ENCODE assay signal across 25 mouse cellular contexts in the genomic region with DNA sequence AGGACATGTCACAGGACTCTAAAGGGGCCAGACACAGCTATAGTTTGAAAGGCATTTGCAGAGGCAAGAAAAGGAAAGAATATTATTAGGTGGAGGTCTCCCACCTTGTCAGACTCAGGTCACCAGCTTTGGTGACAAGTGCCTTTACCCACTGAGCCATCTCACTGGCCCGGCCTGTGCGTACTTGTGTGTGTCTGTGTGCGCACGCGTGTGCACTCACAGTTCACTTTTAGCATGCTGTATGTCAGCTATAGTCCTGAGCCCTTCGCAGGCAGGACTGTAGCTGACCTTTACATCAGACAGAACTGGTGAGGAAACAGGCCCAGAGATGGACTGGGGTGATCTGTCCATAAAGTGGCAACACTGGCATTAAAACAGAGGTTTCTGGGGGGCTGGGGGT. TPM values are rescaled to one million over a fixed set of nuclear protein-coding genes. Genes with fewer than 3 reads are reported as not detected.
DNase-seq lines count a peak whose midpoint lies in the region; ATAC-seq and TF ChIP-seq lines count a peak whose summit lies in the region.
"Had no signal": no experiment of that assay in that cellular context is flagged by ENCODE, and none has a peak within 500 bp of the region (broad histone marks: within the 10 kb centered on the region; RNA-seq: fewer than 3 reads in every experiment).

No protein-coding gene starts in this region.

- ATAC-seq in erythroid progenitor cell, adult 5-6 weeks (replicated peaks; ENCODE audit: low FRiP score, poor library complexity, severe bottlenecking): no peak
- ATAC-seq: forebrain, embryonic 14.5 days had no signal

- peaks cover 24% of the 10 kb centered on the region; the same call in 1 of the 2 replicates for H3K79me2 ChIP-seq in liver, adult 2 months (ENCODE audit: control insufficient read depth, insufficient read depth, low read length)

- peak overlapping the region; percentile 95 for H3K27ac ChIP-seq in liver, adult 2 months (replicated peaks; ENCODE audit: insufficient read depth, low read depth, low read length)
- H3K27ac ChIP-seq in limb, embryonic 10.5 days: peak overlapping the region; percentile 46
- H3K27ac ChIP-seq: hindbrain, embryonic 14.5 days; liver, embryonic 13.5 days; midbrain, embryonic 12.5 days had no signal

- H3K9ac ChIP-seq in liver, adult 2 months (ENCODE audit: low read depth, low read length): peak overlapping the region; percentile 67
- H3K9ac ChIP-seq: hindbrain, embryonic 14.5 days; liver, embryonic 13.5 days; midbrain, embryonic 12.5 days had no signal

- H3K9me3 ChIP-seq in limb, embryonic 10.5 days (replicated peaks): no peaks in the 10 kb centered on the region
- H3K9me3 ChIP-seq: liver, embryonic 13.5 days; midbrain, embryonic 12.5 days had no signal

- peak overlapping the region; percentile 10 for H3K4me3 ChIP-seq in liver, adult 2 months (ENCODE audit: insufficient read depth, low read depth, low read length)
- no peak overlapping the region for H3K4me3 ChIP-seq in limb, embryonic 10.5 days
- H3K4me3 ChIP-seq: liver, embryonic 13.5 days; midbrain, embryonic 12.5 days had no signal

- peak; percentile 34 for DNase-seq in liver, adult 2 months (ENCODE audit: extremely low read depth, low read depth, low spot score)
- no peak for DNase-seq in liver
- peak; percentile 40 for DNase-seq in thymus, postnatal 4 days
- DNase-seq in thymus, postnatal 14 days: no peak
- no peak for DNase-seq in limb, embryonic 10.5 days (ENCODE audit: low spot score)
- no peak for DNase-seq in adrenal gland, postnatal 36 days
- DNase-seq: adrenal gland, postnatal 25 days; cerebellum, adult 11-12 months; cerebellum, postnatal 25 days; embryo, embryonic 11 days; heart, postnatal 36 days; kidney, postnatal 36 days; liver, embryonic 13.5 days had no signal

- TF ChIP-seq POLR2A in liver, adult 2 months (IDR thresholded peaks at IDR 0.05; ENCODE audit: extremely low read depth, insufficient read depth, low read length): no peak

- TF ChIP-seq CTCF in liver, adult 2 months (IDR thresholded peaks at IDR 0.05; ENCODE audit: low read depth, low read length): no peak

- no peaks in the 10 kb centered on the region for H3K36me3 ChIP-seq in liver, adult 2 months (ENCODE audit: control insufficient read depth, insufficient read depth, low read length)
- no peaks in the 10 kb centered on the region for H3K36me3 ChIP-seq in limb, embryonic 10.5 days
- H3K36me3 ChIP-seq: liver, embryonic 13.5 days; midbrain, embryonic 12.5 days had no signal

- WGBS in liver, adult 2 months: 72% methylated on average over 6 of the region's 6 CpGs
- 96% methylated on average over 6 of the region's 6 CpGs for WGBS in limb, embryonic 10.5 days

- no peaks in the 10 kb centered on the region for H3K27me3 ChIP-seq in liver, adult 2 months (ENCODE audit: control insufficient read depth, insufficient read depth, low read length)
- peaks cover 28% of the 10 kb centered on the region for H3K27me3 ChIP-seq in limb, embryonic 10.5 days (ENCODE audit: low read depth, poor library complexity, severe bottlenecking)

- peaks cover 27% of the 10 kb centered on the region for H3K4me1 ChIP-seq in liver, adult 2 months (ENCODE audit: control insufficient read depth, insufficient read depth, low read length)
- peaks cover 30% of the 10 kb centered on the region for H3K4me1 ChIP-seq in limb, embryonic 10.5 days

RNA-seq across cellular contexts. Expression of a gene that starts 4.7 kb away (rescaled TPM):
- 17.6 and 21.8 TPM in 2 replicates for total RNA-seq in liver, adult 2 months (2014; rRNA removed)
- polyA plus RNA-seq in liver, adult 2 months (2012; rRNA removed): 25.2 and 25.8 TPM in 2 replicates
- 0.36 and 1.2 TPM in 2 replicates for polyA plus RNA-seq in limb, embryonic 10.5 days (2016; fragmentation: Nextera tagmentation; extraction: Ambion mirVana)
- total RNA-seq in erythroid progenitor cell, adult 5-6 weeks (2015; ENCODE audit: low replicate concordance): 2.2 and 2.5 TPM in 2 replicates
- 0.51 and 3.0 TPM in 2 replicates for total RNA-seq in erythroid progenitor cell, adult 5-6 weeks (2017; ENCODE audit: low replicate concordance)
- total RNA-seq in adrenal gland, postnatal 36 days (2021): under 1 TPM in 1 of 2 experiments, not detected in 1; 0.26 TPM
- total RNA-seq: adrenal gland, postnatal 25 days; MEL had no signal
- polyA plus RNA-seq: neural tube, embryonic 14.5 days had no signal

RNA-seq across cellular contexts. Expression of a gene that starts 14.4 kb away (rescaled TPM):
- total RNA-seq in liver, adult 2 months (2014; rRNA removed): 1.1 and 1.5 TPM in 2 replicates
- 0.15 and 0.32 TPM in 2 replicates for polyA plus RNA-seq in liver, adult 2 months (2012; rRNA removed)
- not detected in 2 replicates for polyA plus RNA-seq in limb, embryonic 10.5 days (2016; fragmentation: Nextera tagmentation; extraction: Ambion mirVana)
- total RNA-seq in erythroid progenitor cell, adult 5-6 weeks (2015; ENCODE audit: low replicate concordance): not detected in 2 replicates
- not detected in 2 replicates for total RNA-seq in erythroid progenitor cell, adult 5-6 weeks (2017; ENCODE audit: low replicate concordance)
- total RNA-seq in adrenal gland, postnatal 36 days (2021): not detected
- total RNA-seq: adrenal gland, postnatal 25 days; MEL had no signal
- polyA plus RNA-seq: forebrain, embryonic 14.5 days; gonadal fat pad, adult 2 months; heart, embryonic 11.5 days; intestine, embryonic 14.5 days; kidney, embryonic 14.5 days; liver, embryonic 13.5 days; lung, postnatal 0 days; midbrain, embryonic 12.5 days; neural tube, embryonic 14.5 days; stomach, embryonic 14.5 days had no signal

Comparison
In these comparisons a context has a peak if more than half of its experiments do, and no peak if none do; other contexts are left out.
1. DNase-seq: peak in liver, adult 2 months (single experiment) and thymus, postnatal 4 days (single experiment); none in liver (single experiment), thymus, postnatal 14 days (single experiment), limb, embryonic 10.5 days (single experiment) and adrenal gland, postnatal 36 days (0 of 2).